Mouse (Mus musculus) ES-Bruce4 (cell line): ENCODE results near the gene Pkp4. TPM values are rescaled to one million over a fixed set of nuclear protein-coding genes. Genes with fewer than 3 reads are reported as not detected.

Source experiments
- H3K27ac ChIP-seq: 2 replicates; pipeline ENCODE4 v1.5.1; 2012; ENCODE audit warnings: low read length, inconsistent platforms; ENCODE audit not compliant: insufficient read depth
- H3K27me3 ChIP-seq: 2 replicates; pipeline ENCODE4 v1.6.1; 2012; ENCODE audit warnings: mild to moderate bottlenecking, low read length, inconsistent platforms; ENCODE audit not compliant: control insufficient read depth, poor library complexity, insufficient read depth, severe bottlenecking
- H3K36me3 ChIP-seq: 2 replicates; pipeline ENCODE4 v1.6.1; 2012; ENCODE audit warnings: inconsistent platforms, mild to moderate bottlenecking, low read length, moderate library complexity; ENCODE audit not compliant: control insufficient read depth, poor library complexity, insufficient read depth, severe bottlenecking
- H3K4me1 ChIP-seq: one replicate; pipeline ENCODE4 v1.8.1; 2011; ENCODE audit warnings: low read length; ENCODE audit not compliant: control insufficient read depth, insufficient read depth
- H3K4me3 ChIP-seq: 2 replicates; pipeline ENCODE4 v1.5.1; 2011; ENCODE audit warnings: low read depth, mild to moderate bottlenecking, low read length
- H3K9ac ChIP-seq: 2 replicates; pipeline ENCODE4 v1.6.1; 2012; ENCODE audit warnings: low read depth, mild to moderate bottlenecking, inconsistent platforms; ENCODE audit not compliant: poor library complexity, severe bottlenecking
- H3K9me3 ChIP-seq: replicated peaks from 2 replicates; pipeline ENCODE4 v1.6.1; 2012; ENCODE audit warnings: mild to moderate bottlenecking, low read length, inconsistent platforms; ENCODE audit not compliant: control insufficient read depth, poor library complexity, insufficient read depth, severe bottlenecking
- CTCF ChIP-seq: IDR thresholded peaks from one replicate; pipeline ENCODE4 v1.8.1; 2011; ENCODE audit warnings: low read depth, low read length
- EP300 ChIP-seq: IDR thresholded peaks from 2 replicates; pipeline ENCODE4 v1.6.1; 2011; ENCODE audit warnings: low read depth, low read length; ENCODE audit not compliant: insufficient read depth
- POLR2A ChIP-seq: IDR thresholded peaks from one replicate; pipeline ENCODE4 v1.8.1; 2011; ENCODE audit warnings: low read length; ENCODE audit not compliant: insufficient read depth
- polyA plus RNA-seq: library from polyadenylated mRNA; stranded (reverse); fragments of >200 nt; gene quantifications from 2 replicates; pipeline ENCODE4 v1.2.4, GENCODE M21; 2011; ENCODE audit warnings: low read depth; ENCODE audit not compliant: missing spikeins, insufficient read depth, insufficient read length

Gene Pkp4
- polyA plus RNA-seq, 1 experiment: 82.1 TPM

GRCm38 (mm10) chr2:59186122-59186521 lies 25.5 kb downstream of the Pkp4 start:
- peaks cover 15% of the 10 kb centered on the region for H3K36me3 ChIP-seq
- no peak for TF ChIP-seq EP300
- no peak for TF ChIP-seq CTCF
- TF ChIP-seq POLR2A: no peak
- no peaks in the 10 kb centered on the region for H3K4me1 ChIP-seq

DNA sequence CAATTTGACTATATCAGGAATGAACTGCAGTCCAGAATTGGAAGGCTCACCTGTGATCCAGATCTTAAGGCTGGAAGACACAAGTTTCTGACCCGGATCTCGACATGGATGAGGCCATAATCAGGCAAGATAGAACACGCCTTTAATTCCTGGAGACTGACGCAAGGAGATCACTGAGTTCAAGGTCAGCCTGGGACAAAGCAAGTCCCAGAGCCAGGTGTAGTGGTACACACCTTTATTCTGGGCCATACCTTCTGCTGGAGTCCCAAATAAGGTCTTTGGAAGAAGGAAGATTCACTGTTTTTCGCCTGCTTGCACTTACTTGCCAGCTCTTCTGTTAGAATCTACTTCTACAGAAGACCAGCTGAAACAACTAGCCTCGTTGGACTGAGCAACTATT lies 26.3 kb downstream of the Pkp4 start:
- H3K9me3 ChIP-seq: no peaks in the 10 kb centered on the region
- no peaks in the 10 kb centered on the region for H3K27me3 ChIP-seq
- peaks cover 15% of the 10 kb centered on the region for H3K36me3 ChIP-seq
- TF ChIP-seq POLR2A (no peak), CTCF (no peak), EP300 (no peak)
- no peak overlapping the region for H3K27ac ChIP-seq
- no peaks in the 10 kb centered on the region for H3K4me1 ChIP-seq
- H3K4me3 ChIP-seq: no peak overlapping the region
- no peak overlapping the region for H3K9ac ChIP-seq

More at GRCm38 (mm10) chr2:59186122-59186521, 25.5 kb downstream of the Pkp4 start:
- Histone ChIP-seq H3K4me3 (no peak overlapping the region), H3K27me3 (no peaks in the 10 kb centered on the region), H3K27ac (no peak overlapping the region), H3K9ac (no peak overlapping the region), H3K9me3 (0 out of 2 replicates have a peak, but pooled peaks cover 2% of the 10 kb centered on the region)

- no peaks in the 10 kb centered on the region for H3K27me3 ChIP-seq
- TF ChIP-seq EP300 (no peak), CTCF (no peak), POLR2A (no peak)
- H3K27ac ChIP-seq: no peak overlapping the region
- no peak overlapping the region for H3K9ac ChIP-seq
- peaks cover 15% of the 10 kb centered on the region for H3K36me3 ChIP-seq
- no peak overlapping the region for H3K4me3 ChIP-seq
- no peaks in the 10 kb centered on the region for H3K4me1 ChIP-seq
- H3K9me3 ChIP-seq: no peaks in the 10 kb centered on the region
Observed at GRCm38 (mm10) chr2:59188306-59188705, 27.7 kb downstream of the Pkp4 start.

DNA sequence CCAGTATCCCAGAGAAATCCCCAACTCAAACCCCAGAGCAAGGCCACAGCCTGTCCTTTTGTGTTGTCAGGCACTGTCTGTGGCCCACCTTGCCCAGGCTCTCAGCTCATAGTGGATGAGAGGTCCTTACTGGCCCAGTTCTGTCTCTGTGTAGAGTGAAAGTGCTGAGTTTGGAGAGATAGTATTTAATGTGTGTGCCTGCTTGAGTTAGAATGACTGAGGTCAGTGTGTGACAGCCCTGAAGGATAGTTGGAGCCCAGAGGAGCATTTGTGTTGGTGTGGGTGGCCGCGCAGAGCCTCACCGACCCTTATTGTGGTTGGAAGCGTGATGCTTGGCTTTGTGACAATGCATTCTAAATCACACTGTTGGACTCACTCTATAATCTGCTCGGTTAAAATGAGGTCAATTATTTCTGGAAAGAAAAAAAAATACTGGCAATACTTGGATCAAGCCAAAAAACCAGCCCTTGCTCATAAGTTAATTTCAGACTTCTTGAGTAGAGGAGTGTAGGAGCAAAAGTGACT lies 29.1 kb downstream of the Pkp4 start:
- Histone ChIP-seq H3K36me3 (peaks cover 13% of the 10 kb centered on the region), H3K9ac (no peak overlapping the region), H3K27me3 (no peaks in the 10 kb centered on the region), H3K9me3 (no peaks in the 10 kb centered on the region), H3K4me1 (no peaks in the 10 kb centered on the region), H3K4me3 (no peak overlapping the region), H3K27ac (no peak overlapping the region)
- no peak for TF ChIP-seq CTCF
- TF ChIP-seq EP300: no peak
- no peak for TF ChIP-seq POLR2A

GRCm38 (mm10) chr2:59190186-59190585 lies 29.5 kb downstream of the Pkp4 start:
- no peaks in the 10 kb centered on the region for H3K27me3 ChIP-seq
- H3K36me3 ChIP-seq: peaks cover 12% of the 10 kb centered on the region
- no peaks in the 10 kb centered on the region for H3K4me1 ChIP-seq
- no peaks in the 10 kb centered on the region for H3K9me3 ChIP-seq
- H3K4me3 ChIP-seq: no peak overlapping the region
- TF ChIP-seq POLR2A: no peak
- no peak for TF ChIP-seq CTCF
- TF ChIP-seq EP300: no peak
- H3K9ac ChIP-seq: no peak overlapping the region
- H3K27ac ChIP-seq: no peak overlapping the region

DNA sequence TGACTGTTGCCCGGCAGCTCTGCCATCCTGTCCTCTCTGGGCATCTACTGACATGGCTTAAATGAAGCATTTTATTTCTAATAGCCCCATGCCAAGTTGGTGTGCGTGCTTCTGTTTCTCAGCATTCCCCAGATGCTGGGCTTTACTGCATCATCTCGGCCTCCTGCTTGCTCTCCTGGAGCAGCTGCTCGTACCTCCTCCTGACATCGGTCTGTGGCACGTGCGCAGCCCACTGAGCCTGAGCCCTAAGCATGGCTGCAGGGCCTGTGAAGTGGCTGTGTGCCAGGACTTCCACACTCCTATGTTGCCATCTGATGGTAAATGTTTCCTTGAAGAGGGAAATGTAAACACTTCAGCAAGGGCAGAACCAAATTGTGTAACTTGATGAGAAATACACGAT lies 30.8 kb downstream of the Pkp4 start:
- H3K4me1 ChIP-seq: no peaks in the 10 kb centered on the region
- H3K36me3 ChIP-seq: peaks cover 12% of the 10 kb centered on the region
- H3K4me3 ChIP-seq: no peak overlapping the region
- H3K27me3 ChIP-seq: no peaks in the 10 kb centered on the region
- TF ChIP-seq POLR2A (no peak), CTCF (no peak), EP300 (no peak)
- no peak overlapping the region for H3K27ac ChIP-seq
- H3K9me3 ChIP-seq: no peaks in the 10 kb centered on the region
- no peak overlapping the region for H3K9ac ChIP-seq
